5 mouse cellular contexts compared by ENCODE assay signal in the genomic region with DNA sequence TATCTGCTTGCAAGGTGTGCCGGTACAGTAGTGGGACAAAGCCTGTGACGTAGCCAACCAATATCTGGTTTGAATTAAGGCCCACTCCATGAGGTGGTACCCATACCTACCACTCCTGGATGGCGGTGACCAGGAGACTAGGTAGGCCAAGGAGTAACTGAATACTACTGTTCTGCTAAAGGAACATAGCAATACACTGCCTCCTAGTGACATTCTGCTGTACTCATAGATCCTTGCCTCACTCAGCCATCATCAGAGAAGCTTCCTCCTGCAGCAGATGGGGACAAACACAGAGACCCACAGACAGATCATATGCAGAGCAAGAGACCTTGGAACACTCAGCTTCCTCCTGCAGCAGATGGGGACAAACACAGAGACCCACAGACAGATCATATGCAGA. TPM values are rescaled to one million over a fixed set of nuclear protein-coding genes. Genes with fewer than 3 reads are reported as not detected.
A peak's percentile ranks its signal among the peaks of the same experiment; 100 is the strongest.
DNase-seq lines count a peak whose midpoint lies in the region; ATAC-seq and TF ChIP-seq lines count a peak whose summit lies in the region.
"Not testable (repeated sequence)": the region's sequence is repeated elsewhere in the genome, so short reads cannot be mapped to it uniquely, and the experiment has no call there.
"Had no signal": no experiment of that assay in that cellular context is flagged by ENCODE, and none has a peak within 500 bp of the region (broad histone marks: within the 10 kb centered on the region; RNA-seq: fewer than 3 reads in every experiment).

No protein-coding gene starts in this region.

- H3K36me3 ChIP-seq in forebrain, postnatal 0 days (ENCODE audit: insufficient read depth); kidney, adult 2 months (ENCODE audit: control insufficient read depth, insufficient read depth, low read length); lung, postnatal 0 days (ENCODE audit: insufficient read depth, low read length): not testable (repeated sequence)

- TF ChIP-seq CTCF in forebrain, postnatal 0 days (IDR thresholded peaks at IDR 0.05; ENCODE audit: low read depth), result 0 out of 2 replicates have a peak, but pooled peaks have one; percentile 5
- TF ChIP-seq CTCF in kidney, adult 2 months (conservative IDR thresholded peaks at IDR 0.05; ENCODE audit: insufficient read depth, insufficient read length, low read depth, low read length), result 0 out of 2 replicates have a peak, but pooled peaks have one; percentile 5
- peak; percentile 56 for TF ChIP-seq CTCF in layer of hippocampus, adult 2 months (conservative IDR thresholded peaks at IDR 0.05)
- peak; percentile 29 for TF ChIP-seq CTCF in lung, postnatal 0 days (IDR thresholded peaks at IDR 0.05)

- 95% methylated on average over 3 of the region's 3 CpGs for WGBS in forebrain, postnatal 0 days
- 98% methylated on average over 3 of the region's 3 CpGs for WGBS in kidney, adult 2 months
- WGBS in lung, postnatal 0 days, result 90% methylated on average over 3 of the region's 3 CpGs

- not testable (repeated sequence) for H3K9me3 ChIP-seq in forebrain, postnatal 0 days (ENCODE audit: low read length); lung, postnatal 0 days (ENCODE audit: low read length)

- ATAC-seq in forebrain, postnatal 0 days; lung, postnatal 0 days: not testable (repeated sequence)

- DNase-seq in forebrain, postnatal 0 days; kidney, adult 2 months; layer of hippocampus, adult 2 months (ENCODE audit: low spot score in 2 of 2); lung, postnatal 0 days (ENCODE audit: low spot score): not testable (repeated sequence)

- not testable (repeated sequence) for H3K27me3 ChIP-seq in forebrain, postnatal 0 days (ENCODE audit: insufficient read depth, low read length); kidney, adult 2 months (replicated peaks; ENCODE audit: control insufficient read depth, insufficient read depth, low read length); lung, postnatal 0 days (replicated peaks; ENCODE audit: insufficient read depth, low read length)

- H3K27ac ChIP-seq in forebrain, postnatal 0 days (ENCODE audit: low read depth, low read length); kidney, adult 2 months (ENCODE audit: insufficient read depth, low read depth, low read length); layer of hippocampus, adult 2 months; lung, postnatal 0 days (ENCODE audit: low read length): not testable (repeated sequence)

- not testable (repeated sequence) for H3K4me2 ChIP-seq in forebrain, postnatal 0 days (ENCODE audit: low read depth); lung, postnatal 0 days (replicated peaks; ENCODE audit: low read depth, low read length)

- not testable (repeated sequence) for H3K4me1 ChIP-seq in forebrain, postnatal 0 days (ENCODE audit: insufficient read depth); kidney, adult 2 months (ENCODE audit: control insufficient read depth, insufficient read depth, low read length); lung, postnatal 0 days (ENCODE audit: insufficient read depth, low read depth, low read length)

- H3K9ac ChIP-seq in forebrain, postnatal 0 days; lung, postnatal 0 days (replicated peaks; ENCODE audit: low read depth): not testable (repeated sequence)

- not testable (repeated sequence) for TF ChIP-seq EP300 in lung, postnatal 0 days (IDR thresholded peaks at IDR 0.05)

- H3K4me3 ChIP-seq in forebrain, postnatal 0 days (ENCODE audit: low read depth, low read length); kidney, adult 2 months (ENCODE audit: insufficient read depth, low read depth, low read length); layer of hippocampus, adult 2 months; lung, postnatal 0 days (ENCODE audit: low read depth, low read length): not testable (repeated sequence)

- not testable (repeated sequence) for TF ChIP-seq POLR2A in kidney, adult 2 months (IDR thresholded peaks at IDR 0.05; ENCODE audit: low read depth, low read length)

RNA-seq across cellular contexts. Expression of gene Raver2, which starts 21.8 kb away (rescaled TPM):
- total RNA-seq in forebrain, postnatal 0 days (2014; rRNA removed), result 14.4 and 15.0 TPM in 2 replicates
- 4.0 and 6.5 TPM in 2 replicates for polyA plus RNA-seq in forebrain, postnatal 0 days (2015; fragmentation: Nextera tagmentation; extraction: Ambion mirVana)
- 2.2 and 2.3 TPM in 2 replicates for polyA plus RNA-seq in kidney, adult 2 months (2012; rRNA removed)
- total RNA-seq in layer of hippocampus, adult 2 months (2021), result 10 to 100 TPM; 45.3 to 48.3 TPM
- polyA plus RNA-seq in lung, postnatal 0 days (2015; fragmentation: Nextera tagmentation; extraction: Ambion mirVana), result 13.0 and 13.2 TPM in 2 replicates
- polyA plus RNA-seq: G1E had no signal

Comparison
In these comparisons a context has a peak if more than half of its experiments do, and no peak if none do; other contexts are left out.
1. CTCF ChIP-seq: peak in every context shown above with its lines; median percentile 56 in layer of hippocampus, adult 2 months; 29 in lung, postnatal 0 days; 5 in forebrain, postnatal 0 days; 5 in kidney, adult 2 months.